Mouse (Mus musculus) neural tube, embryonic 12.5 days (tissue): Measurements from ENCODE around the gene Tox3. TPM values are rescaled to one million over a fixed set of nuclear protein-coding genes. Genes with fewer than 3 reads are reported as not detected.

Experiments
- ATAC-seq: fragments of 200-750 bp; cut with Nextera tagmentation; 2 replicates; pipeline ENCODE4 v1.8.0; 2017; ENCODE audit warnings: low read depth, mild to moderate bottlenecking, moderate TSS enrichment, moderate library complexity; ENCODE audit not compliant: low FRiP score
- H3K27ac ChIP-seq: fragments of 300-500 bp; sonication (generic); 2 replicates; pipeline ENCODE4 v1.5.1; 2016
- H3K27me3 ChIP-seq: fragments of 300-500 bp; sonication (generic); replicated peaks from 2 replicates; pipeline ENCODE4 v1.6.1; 2016; ENCODE audit warnings: mild to moderate bottlenecking
- H3K36me3 ChIP-seq: fragments of 300-500 bp; sonication (generic); 2 replicates; pipeline ENCODE4 v1.6.1; 2016; ENCODE audit warnings: mild to moderate bottlenecking
- H3K4me1 ChIP-seq: fragments of 300-500 bp; sonication (generic); 2 replicates; pipeline ENCODE4 v1.6.1; 2016
- H3K4me2 ChIP-seq: fragments of 300-500 bp; sonication (generic); replicated peaks from 2 replicates; pipeline ENCODE4 v1.6.1; 2016; ENCODE audit warnings: mild to moderate bottlenecking
- H3K4me3 ChIP-seq: fragments of 300-500 bp; sonication (generic); 2 replicates; pipeline ENCODE4 v1.5.1; 2016
- H3K9ac ChIP-seq: fragments of 300-500 bp; sonication (generic); 2 replicates; pipeline ENCODE4 v1.6.1; 2016; ENCODE audit warnings: mild to moderate bottlenecking
- H3K9me3 ChIP-seq: fragments of 300-500 bp; sonication (generic); 2 replicates; pipeline ENCODE4 v1.6.1; 2016; ENCODE audit warnings: mild to moderate bottlenecking
- WGBS: fragments of 180-500 bp; shearing (Covaris S2); methylation state at CpG from one replicate; pipeline ENCODE4 v1.1.7; 2016; 5-methylcytosine and 5-hydroxymethylcytosine counted together
- polyA plus RNA-seq: library from polyadenylated mRNA; unstranded; fragments of >200 nt; fragmentation: Nextera tagmentation; extraction: Ambion mirVana; gene quantifications from 2 replicates; pipeline ENCODE4 v1.2.1, GENCODE M21; 2016

Tox3 gene
- polyA plus RNA-seq, 1 experiment from 2014 or later = 55.7 TPM

DNA sequence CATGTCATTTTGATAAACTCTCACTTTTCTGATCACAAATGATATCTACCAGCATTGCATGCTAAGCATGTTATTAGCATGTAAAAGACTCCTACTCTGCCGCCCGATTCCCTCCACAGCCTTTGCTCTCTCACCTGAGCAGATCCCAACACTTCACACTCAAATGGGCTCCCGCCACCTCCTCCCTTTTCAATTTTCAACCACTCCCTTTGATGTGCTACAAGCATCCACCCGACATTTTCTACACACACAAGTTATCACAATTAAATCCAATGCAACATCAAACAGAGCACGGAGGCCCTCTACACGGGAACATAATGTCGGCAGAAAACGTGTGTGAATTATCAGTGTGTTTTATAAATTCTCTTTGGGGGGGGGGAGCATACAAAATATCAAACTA is 81.9 kb downstream of the Tox3 start:
- H3K4me2 ChIP-seq = no peak overlapping the region
- 76% methylated on average over 8 of the region's 8 CpGs for WGBS
- peaks cover 5% of the 10 kb centered on the region; the same call in 1 of the 2 replicates for H3K4me1 ChIP-seq

DNA sequence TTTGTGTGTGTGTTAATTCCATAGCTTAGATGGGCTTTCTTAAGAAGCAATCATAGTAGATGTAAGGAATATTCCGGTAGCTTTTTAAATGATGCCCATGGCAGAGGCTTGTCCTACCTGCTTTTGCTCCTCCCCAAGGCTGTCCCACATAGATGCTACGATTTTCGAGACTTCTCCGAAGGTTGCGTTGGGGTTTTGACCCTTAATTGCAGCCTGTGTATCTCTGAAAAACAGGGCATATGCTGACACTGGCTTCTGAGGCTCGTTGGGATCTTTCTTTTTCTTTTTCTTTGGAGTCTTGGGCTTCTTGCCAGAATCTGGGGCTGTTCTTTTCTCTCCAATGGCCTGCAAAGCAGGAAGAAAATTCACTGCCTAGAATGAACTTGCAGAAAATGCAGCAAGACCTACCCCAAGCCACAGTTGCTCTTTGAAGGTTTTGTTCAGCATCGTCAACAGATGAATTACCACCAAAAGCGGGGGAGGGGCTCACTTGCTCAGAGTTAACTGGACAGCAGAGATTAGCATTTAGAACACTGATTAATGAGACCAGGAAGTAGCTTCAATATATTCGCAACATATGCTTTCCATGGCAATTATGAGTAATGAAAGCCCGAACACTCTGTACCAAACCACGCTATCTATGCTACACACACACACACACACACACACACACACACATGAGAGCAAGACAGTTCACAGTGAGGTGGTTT is 93.8 kb downstream of the Tox3 start:
- H3K9ac ChIP-seq = no peak overlapping the region
- H3K9me3 ChIP-seq = no peaks in the 10 kb centered on the region
- H3K4me3 ChIP-seq = no peak overlapping the region
- peaks cover 22% of the 10 kb centered on the region for H3K4me1 ChIP-seq
- no peaks in the 10 kb centered on the region for H3K27me3 ChIP-seq
- H3K4me2 ChIP-seq = no peak overlapping the region
- ATAC-seq = peak; percentile 41; the same call in 1 of the 2 replicates
- 44% methylated on average over 11 of the region's 11 CpGs for WGBS
- peaks cover 46% of the 10 kb centered on the region for H3K36me3 ChIP-seq
- H3K27ac ChIP-seq = peak overlapping the region; percentile 27; the same call in 1 of the 2 replicates

More for the DNA sequence above, 81.9 kb downstream of the Tox3 start:
- peaks cover 6% of the 10 kb centered on the region; the same call in 1 of the 2 replicates for H3K36me3 ChIP-seq
- ATAC-seq = no peak
- no peaks in the 10 kb centered on the region for H3K9me3 ChIP-seq
- no peak overlapping the region for H3K4me3 ChIP-seq
- H3K27ac ChIP-seq = no peak overlapping the region
- no peak overlapping the region for H3K9ac ChIP-seq
- no peaks in the 10 kb centered on the region for H3K27me3 ChIP-seq

GRCm38 (mm10) chr8:90246357-90246756 is 101.8 kb downstream of the Tox3 start:
- H3K27me3 ChIP-seq = no peaks in the 10 kb centered on the region
- no peak overlapping the region for H3K4me2 ChIP-seq
- H3K4me3 ChIP-seq = no peak overlapping the region
- H3K9me3 ChIP-seq = no peaks in the 10 kb centered on the region
- H3K36me3 ChIP-seq = peaks cover 30% of the 10 kb centered on the region
- 63% methylated on average over 8 of the region's 8 CpGs for WGBS
- H3K27ac ChIP-seq = no peak overlapping the region
- no peak overlapping the region for H3K9ac ChIP-seq
- ATAC-seq = no peak
- H3K4me1 ChIP-seq = peaks cover 24% of the 10 kb centered on the region

DNA sequence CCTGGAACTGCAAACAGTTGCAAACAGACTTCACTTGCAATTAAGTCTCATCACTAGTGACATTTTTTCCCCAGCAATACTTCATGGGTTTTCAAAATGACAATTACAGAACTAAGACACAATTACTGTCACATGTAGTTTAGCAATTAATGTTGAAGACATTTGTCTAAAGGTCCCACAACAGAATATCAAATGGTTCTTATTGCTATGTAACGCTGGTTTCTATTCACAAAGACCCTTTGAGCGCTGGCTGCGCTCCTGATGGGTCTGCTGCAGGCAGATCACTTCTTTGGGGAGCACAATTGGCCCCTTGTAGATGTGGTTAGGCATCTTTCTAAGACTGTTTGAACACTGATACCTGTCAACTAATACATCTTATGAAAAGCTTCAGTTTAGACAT is 102.3 kb downstream of the Tox3 start:
- 23% methylated on average over 3 of the region's 3 CpGs for WGBS
- Histone ChIP-seq H3K4me3 (no peak overlapping the region), H3K27ac (no peak overlapping the region), H3K9me3 (no peaks in the 10 kb centered on the region), H3K27me3 (no peaks in the 10 kb centered on the region), H3K9ac (no peak overlapping the region), H3K4me1 (peaks cover 25% of the 10 kb centered on the region), H3K4me2 (no peak overlapping the region), H3K36me3 (peaks cover 26% of the 10 kb centered on the region)
- ATAC-seq = no peak

DNA sequence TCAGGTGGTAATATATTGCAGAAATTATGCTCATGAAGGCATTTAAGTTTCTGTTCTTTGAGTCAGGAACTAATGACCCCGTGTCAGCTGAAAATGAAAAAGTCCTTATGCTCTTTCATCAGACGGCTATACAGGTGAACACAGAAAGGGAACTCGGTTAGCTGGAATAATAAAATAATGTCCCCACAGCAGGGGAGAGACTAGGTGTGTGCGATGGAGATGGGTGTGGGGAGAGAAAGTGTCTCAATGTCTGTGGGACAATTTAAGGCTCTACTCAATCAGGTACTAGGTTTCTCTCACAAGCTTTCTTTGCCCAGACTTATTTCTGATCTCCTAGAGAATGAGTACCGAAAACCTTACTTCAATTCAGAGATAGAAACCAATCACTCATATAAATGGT is 103.0 kb downstream of the Tox3 start:
- H3K4me1 ChIP-seq = peaks cover 25% of the 10 kb centered on the region
- H3K4me2 ChIP-seq = no peak overlapping the region
- H3K27me3 ChIP-seq = no peaks in the 10 kb centered on the region
- peak; percentile 54; the same call in 1 of the 2 replicates for ATAC-seq
- no peak overlapping the region for H3K9ac ChIP-seq
- no peak overlapping the region for H3K4me3 ChIP-seq
- H3K9me3 ChIP-seq = no peaks in the 10 kb centered on the region
- peaks cover 20% of the 10 kb centered on the region for H3K36me3 ChIP-seq
- peak overlapping the region; percentile 69 for H3K27ac ChIP-seq
- WGBS = 33% methylated on average over 5 of the region's 5 CpGs

DNA sequence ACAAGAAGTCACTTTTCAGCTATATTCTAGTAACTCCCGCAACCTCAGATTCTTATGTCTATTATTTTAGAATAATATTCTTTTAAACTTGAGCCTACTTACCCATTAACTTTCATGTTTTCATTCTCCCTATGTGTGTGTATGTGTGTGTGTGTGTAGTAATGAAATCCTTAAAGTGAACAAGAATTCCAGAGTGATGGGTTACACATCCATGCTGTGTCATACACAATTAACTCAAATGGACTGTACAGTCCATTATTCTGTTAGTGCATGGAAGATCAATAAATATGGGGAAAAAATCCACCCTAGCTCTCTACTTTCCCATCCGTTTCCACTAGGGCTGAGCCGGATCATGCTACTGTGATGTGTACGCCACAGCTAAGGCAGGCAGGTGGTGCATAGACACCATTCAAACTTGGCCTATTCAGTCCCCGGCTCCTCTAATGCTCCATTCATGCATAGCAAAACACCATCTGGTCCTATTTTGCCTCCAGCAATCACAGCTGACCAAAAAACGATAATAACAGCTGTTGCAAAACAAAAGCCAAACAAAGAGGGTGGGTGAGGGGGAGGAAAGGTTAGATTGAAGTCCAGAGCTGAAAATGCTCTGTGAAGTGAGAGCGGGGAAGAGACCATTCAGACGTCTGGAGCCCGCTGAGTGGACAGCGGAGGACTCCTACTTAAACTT is 103.5 kb downstream of the Tox3 start:
- H3K9ac ChIP-seq = no peak overlapping the region
- H3K4me2 ChIP-seq = no peak overlapping the region
- H3K27ac ChIP-seq = peak overlapping the region; percentile 69
- H3K36me3 ChIP-seq = peaks cover 18% of the 10 kb centered on the region
- H3K4me1 ChIP-seq = peaks cover 25% of the 10 kb centered on the region
- WGBS = 16% methylated on average over 10 of the region's 10 CpGs
- H3K4me3 ChIP-seq = no peak overlapping the region
- H3K9me3 ChIP-seq = no peaks in the 10 kb centered on the region
- peak; percentile 96 for ATAC-seq
- no peaks in the 10 kb centered on the region for H3K27me3 ChIP-seq

DNA sequence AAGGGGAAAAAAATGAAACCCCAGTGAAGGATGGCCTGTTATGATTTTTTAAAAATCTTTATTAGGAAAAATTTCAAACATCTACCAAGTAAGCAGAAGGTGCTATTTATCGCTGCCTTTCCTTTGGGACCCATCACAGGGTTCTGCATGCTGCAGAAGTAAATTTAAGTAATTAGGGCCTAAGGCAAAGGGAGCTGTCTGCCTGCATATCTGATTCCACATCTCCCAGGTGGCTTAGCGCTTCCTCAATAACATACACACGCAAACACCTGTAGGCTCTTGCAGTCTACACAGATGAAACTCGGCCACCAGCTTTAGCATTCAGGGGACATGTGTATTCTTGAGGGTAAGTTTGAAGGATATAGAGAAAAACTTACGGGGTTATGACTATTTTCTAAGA is 104.2 kb downstream of the Tox3 start:
- 73% methylated on average over 5 of the region's 5 CpGs for WGBS
- no peaks in the 10 kb centered on the region for H3K9me3 ChIP-seq
- peaks cover 25% of the 10 kb centered on the region for H3K4me1 ChIP-seq
- H3K27me3 ChIP-seq = no peaks in the 10 kb centered on the region
- no peak overlapping the region for H3K27ac ChIP-seq
- peaks cover 12% of the 10 kb centered on the region for H3K36me3 ChIP-seq
- no peak overlapping the region for H3K9ac ChIP-seq
- ATAC-seq = no peak
- no peak overlapping the region for H3K4me2 ChIP-seq
- H3K4me3 ChIP-seq = no peak overlapping the region

DNA sequence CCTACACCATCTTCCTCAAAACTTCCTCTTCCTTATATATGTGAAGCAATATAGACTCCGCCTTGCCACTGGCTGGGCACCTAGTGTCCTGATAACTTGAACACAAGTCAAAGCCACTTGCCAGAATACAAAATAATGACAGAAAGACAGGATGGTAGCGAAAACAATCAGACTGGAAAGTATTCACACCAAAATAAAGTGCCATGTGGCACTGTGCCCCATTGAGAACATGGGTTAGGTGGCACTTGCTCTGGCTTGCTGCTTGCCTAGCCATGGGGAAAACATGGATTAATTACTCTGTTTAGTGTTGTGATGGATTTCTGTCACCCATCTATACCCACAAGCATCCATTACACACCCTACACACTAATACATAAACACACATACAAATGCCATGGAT is 105.8 kb downstream of the Tox3 start:
- Histone ChIP-seq H3K4me3 (no peak overlapping the region), H3K9me3 (no peaks in the 10 kb centered on the region), H3K27ac (no peak overlapping the region), H3K9ac (no peak overlapping the region), H3K4me2 (no peak overlapping the region), H3K36me3 (no peaks in the 10 kb centered on the region), H3K4me1 (peaks cover 25% of the 10 kb centered on the region), H3K27me3 (no peaks in the 10 kb centered on the region)
- ATAC-seq = no peak
- 92% methylated on average over 2 of the region's 2 CpGs for WGBS

GRCm38 (mm10) chr8:90241461-90241860 is 106.7 kb downstream of the Tox3 start:
- H3K36me3 ChIP-seq = no peaks in the 10 kb centered on the region
- no peak overlapping the region for H3K4me3 ChIP-seq
- no peak overlapping the region for H3K4me2 ChIP-seq
- H3K4me1 ChIP-seq = peaks cover 24% of the 10 kb centered on the region
- H3K9me3 ChIP-seq = no peaks in the 10 kb centered on the region
- no peak overlapping the region for H3K27ac ChIP-seq
- no peak for ATAC-seq
- WGBS = 61% methylated on average over 4 of the region's 4 CpGs
- H3K27me3 ChIP-seq = no peaks in the 10 kb centered on the region
- H3K9ac ChIP-seq = no peak overlapping the region

GRCm38 (mm10) chr8:90232501-90232900 is 115.6 kb downstream of the Tox3 start:
- Histone ChIP-seq H3K9me3 (no peaks in the 10 kb centered on the region), H3K36me3 (no peaks in the 10 kb centered on the region), H3K9ac (no peak overlapping the region), H3K27me3 (no peaks in the 10 kb centered on the region), H3K4me3 (no peak overlapping the region), H3K4me1 (peaks cover 6% of the 10 kb centered on the region; the same call in 1 of the 2 replicates), H3K27ac (no peak overlapping the region), H3K4me2 (no peak overlapping the region)
- WGBS = 53% methylated on average over 8 of the region's 8 CpGs
- ATAC-seq = no peak

- H3K4me1 ChIP-seq = no peaks in the 10 kb centered on the region
- H3K27me3 ChIP-seq = no peaks in the 10 kb centered on the region
- no peaks in the 10 kb centered on the region for H3K36me3 ChIP-seq
- WGBS = 49% methylated on average over 1 of the region's 1 CpGs
- ATAC-seq = no peak
- no peak overlapping the region for H3K9ac ChIP-seq
- no peaks in the 10 kb centered on the region for H3K9me3 ChIP-seq
- H3K4me3 ChIP-seq = no peak overlapping the region
- no peak overlapping the region for H3K27ac ChIP-seq
- no peak overlapping the region for H3K4me2 ChIP-seq
Measured at GRCm38 (mm10) chr8:90224172-90224571, 124.0 kb downstream of the Tox3 start.

GRCm38 (mm10) chr8:90209105-90210037 is 138.8 kb downstream of the Tox3 start:
- H3K27me3 ChIP-seq = no peaks in the 10 kb centered on the region
- H3K4me3 ChIP-seq = no peak overlapping the region
- H3K9me3 ChIP-seq = no peaks in the 10 kb centered on the region
- no peaks in the 10 kb centered on the region for H3K36me3 ChIP-seq
- no peak overlapping the region for H3K4me2 ChIP-seq
- no peak for ATAC-seq
- WGBS = 51% methylated on average over 14 of the region's 14 CpGs
- H3K9ac ChIP-seq = no peak overlapping the region
- no peak overlapping the region for H3K27ac ChIP-seq
- H3K4me1 ChIP-seq = peaks cover 17% of the 10 kb centered on the region
